8 mouse cellular contexts compared by ENCODE assay signal in genomic region chr1:40325711-40326327, GRCm38 (mm10). TPM values are rescaled to one million over a fixed set of nuclear protein-coding genes. Genes with fewer than 3 reads are reported as not detected.
A peak's percentile ranks its signal among the peaks of the same experiment; 100 is the strongest.
DNase-seq lines count a peak whose midpoint lies in the region; ATAC-seq and TF ChIP-seq lines count a peak whose summit lies in the region.

No protein-coding gene starts in this region.

- H3K9me3 ChIP-seq in embryonic facial prominence, embryonic 12.5 days: no peaks in the 10 kb centered on the region
- H3K9me3 ChIP-seq in intestine, embryonic 15.5 days: no peaks in the 10 kb centered on the region
- H3K9me3 ChIP-seq in neural tube, embryonic 13.5 days: no peaks in the 10 kb centered on the region

- intact Hi-C loops in left cerebral cortex, adult 2 months (cut with DNase I): no loop called here

- peaks cover 19% of the 10 kb centered on the region for H3K27me3 ChIP-seq in embryonic facial prominence, embryonic 12.5 days
- 0 out of 2 replicates have a peak, but pooled peaks cover 6% of the 10 kb centered on the region for H3K27me3 ChIP-seq in intestine, embryonic 15.5 days (replicated peaks)
- peaks cover 49% of the 10 kb centered on the region for H3K27me3 ChIP-seq in neural tube, embryonic 13.5 days

- 3% methylated on average over 29 of the region's 29 CpGs for WGBS in embryonic facial prominence, embryonic 12.5 days
- 8% methylated on average over 29 of the region's 29 CpGs for WGBS in intestine, embryonic 15.5 days
- 2% methylated on average over 29 of the region's 29 CpGs for WGBS in neural tube, embryonic 13.5 days

- peak overlapping the region; percentile 80 for H3K4me2 ChIP-seq in embryonic facial prominence, embryonic 12.5 days (replicated peaks)
- H3K4me2 ChIP-seq in intestine, embryonic 15.5 days (replicated peaks): peak overlapping the region; percentile 89
- H3K4me2 ChIP-seq in neural tube, embryonic 13.5 days: peak overlapping the region; percentile 63

- no peaks in the 10 kb centered on the region for H3K36me3 ChIP-seq in embryonic facial prominence, embryonic 12.5 days
- no peaks in the 10 kb centered on the region for H3K36me3 ChIP-seq in intestine, embryonic 15.5 days
- H3K36me3 ChIP-seq in neural tube, embryonic 13.5 days: no peaks in the 10 kb centered on the region

- H3K4me3 ChIP-seq in left cerebral cortex, adult 2 months: peak overlapping the region; percentile 24
- H3K4me3 ChIP-seq in embryonic facial prominence, embryonic 12.5 days: peak overlapping the region; percentile 42
- H3K4me3 ChIP-seq in intestine, embryonic 15.5 days (replicated peaks): peak overlapping the region; percentile 43
- H3K4me3 ChIP-seq in neural tube, embryonic 13.5 days: peak overlapping the region; percentile 37

- ATAC-seq in embryonic facial prominence, embryonic 12.5 days (ENCODE audit: insufficient number of reproducible peaks, insufficient read depth, low FRiP score, low TSS enrichment): peak; percentile 68
- peak; percentile 36 for ATAC-seq in intestine, embryonic 15.5 days
- ATAC-seq in neural tube, embryonic 13.5 days (ENCODE audit: low read depth): no peak

- no peak for TF ChIP-seq CTCF in left cerebral cortex, adult 2 months (IDR thresholded peaks at IDR 0.05)

- H3K4me1 ChIP-seq in embryonic facial prominence, embryonic 12.5 days: peaks cover 19% of the 10 kb centered on the region; the same call in 1 of the 2 replicates
- H3K4me1 ChIP-seq in intestine, embryonic 15.5 days (replicated peaks): peaks cover 7% of the 10 kb centered on the region; the same call in 1 of the 2 replicates
- H3K4me1 ChIP-seq in neural tube, embryonic 13.5 days (replicated peaks): peaks cover 13% of the 10 kb centered on the region

- peak overlapping the region; percentile 56 for H3K9ac ChIP-seq in embryonic facial prominence, embryonic 12.5 days
- H3K9ac ChIP-seq in intestine, embryonic 15.5 days: peak overlapping the region; percentile 40; the same call in 1 of the 2 replicates
- H3K9ac ChIP-seq in neural tube, embryonic 13.5 days: peak overlapping the region; percentile 49

- DNase-seq in left cerebral cortex, adult 2 months (ENCODE audit: extremely low spot score in 1 of 2, low spot score in 2 of 2): no peak
- no peak for DNase-seq in left cerebral cortex, adult 8-10 months (ENCODE audit: low spot score in 2 of 2)
- DNase-seq in left cerebral cortex, adult 9 months (ENCODE audit: low spot score in 2 of 2): no peak
- DNase-seq in frontal cortex, adult 2 months (ENCODE audit: extremely low spot score in 1 of 2, low spot score in 1 of 2): no peak
- DNase-seq in frontal cortex, postnatal 36 days (ENCODE audit: low spot score in 2 of 2): no peak

- no peak overlapping the region for H3K27ac ChIP-seq in left cerebral cortex, adult 2 months
- no peak overlapping the region for H3K27ac ChIP-seq in embryonic facial prominence, embryonic 12.5 days
- H3K27ac ChIP-seq in intestine, embryonic 15.5 days: no peak overlapping the region
- H3K27ac ChIP-seq in neural tube, embryonic 13.5 days (replicated peaks): no peak overlapping the region

RNA-seq across cellular contexts. Expression of gene Il1rl2, which starts 1.4 kb away (rescaled TPM):
- 1 to 10 TPM in 1 of 2 experiments, under 1 TPM in 1; 0.68 to 1.3 TPM for total RNA-seq in left cerebral cortex, adult 2 months (2021)
- 1 to 10 TPM in 2 of 4 experiments, under 1 TPM in 2; 0.33 to 1.8 (median 1.2) TPM for total RNA-seq in left cerebral cortex, adult 8-10 months (2022)
- 7.8 and 8.1 TPM in 2 replicates for polyA plus RNA-seq in embryonic facial prominence, embryonic 12.5 days (2016; fragmentation: Nextera tagmentation; extraction: Ambion mirVana)
- 4.9 and 5.3 TPM in 2 replicates for polyA plus RNA-seq in intestine, embryonic 15.5 days (2015; fragmentation: Nextera tagmentation; extraction: Ambion mirVana)
- polyA plus RNA-seq in neural tube, embryonic 13.5 days (2015; fragmentation: Nextera tagmentation; extraction: Ambion mirVana): 1.7 and 1.8 TPM in 2 replicates
- polyA plus RNA-seq in frontal cortex, adult 2 months (2012; rRNA removed): 0.48 and 0.88 TPM in 2 replicates
